Mouse (Mus musculus) ES-Bruce4 (cell line): Measurements from ENCODE around the gene Lipm.

Experiments
- CTCF ChIP-seq: IDR thresholded peaks from one replicate; pipeline ENCODE4 v1.8.1; 2011; ENCODE audit warnings: low read depth, low read length
- EP300 ChIP-seq: IDR thresholded peaks from 2 replicates; pipeline ENCODE4 v1.6.1; 2011; ENCODE audit warnings: low read depth, low read length; ENCODE audit not compliant: insufficient read depth

DNA sequence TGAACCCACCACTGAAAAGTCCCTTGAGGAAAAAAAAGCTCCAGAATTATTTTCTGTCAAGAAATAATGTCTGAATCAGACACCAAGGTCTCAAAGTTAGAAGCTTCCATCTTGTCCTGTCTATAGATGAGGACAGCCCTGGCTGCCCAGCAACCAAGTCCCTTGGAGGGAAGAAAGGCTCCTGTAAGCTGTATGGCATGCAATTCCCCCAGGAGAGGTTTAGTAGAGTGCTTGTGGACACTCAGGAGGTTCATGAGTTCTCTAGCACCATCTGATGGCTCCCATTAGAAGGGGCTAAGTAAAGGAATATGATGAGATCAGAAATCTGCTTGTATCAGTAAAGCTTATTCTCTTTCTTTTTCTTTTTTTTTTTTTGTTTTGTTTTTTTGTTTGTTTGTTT lies 68.4 kb downstream of the Lipm start:
- TF ChIP-seq CTCF (no peak), EP300 (no peak)
